Mouse (Mus musculus) urinary bladder, postnatal 25 days (tissue): ENCODE results near the gene Rcc1l.

Source experiments
- DNase-seq: peaks from one replicate; pipeline ENCODE4 v3.0.0; 2022; ENCODE audit warnings: low spot score

Rcc1l gene

DNA sequence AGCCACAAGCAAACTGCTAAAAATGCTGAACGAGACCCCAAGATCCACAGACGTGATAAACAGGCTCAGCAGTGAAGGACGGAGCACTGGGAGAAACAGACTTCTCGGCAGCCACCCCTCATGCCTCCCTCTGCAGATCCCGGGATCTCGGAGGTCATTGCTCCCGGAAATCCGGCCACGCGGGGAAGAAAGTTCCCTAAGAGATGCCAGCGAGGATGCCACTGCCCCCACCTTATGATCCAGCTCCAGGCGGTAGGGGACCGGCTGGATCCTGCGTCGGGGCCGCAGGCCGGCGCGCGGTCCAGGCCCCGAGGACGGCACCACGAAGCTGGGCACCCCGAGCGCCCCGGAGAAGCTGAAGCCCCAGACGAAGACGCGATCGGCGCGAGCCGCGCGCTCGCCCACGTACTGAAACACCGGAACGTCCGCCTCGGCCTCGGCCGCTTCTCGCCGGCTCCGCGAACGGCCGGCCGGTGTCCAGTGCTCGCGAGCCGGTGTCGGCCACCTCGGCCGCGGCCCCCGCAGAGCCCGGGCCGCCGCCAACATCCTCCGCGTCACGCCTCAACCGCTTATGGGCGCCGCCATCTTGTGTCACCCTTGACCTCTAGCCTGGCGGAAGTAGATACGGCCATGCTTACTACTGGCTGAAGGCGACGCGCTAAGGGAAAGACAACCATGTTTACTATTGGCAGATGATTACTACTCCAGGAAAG is at the start of gene Rcc1l:
Gene Rcc1l, minus strand, starts transcription at position 606 of the 713 bp plus-strand sequence.
- peak; percentile 72 for DNase-seq

DNA sequence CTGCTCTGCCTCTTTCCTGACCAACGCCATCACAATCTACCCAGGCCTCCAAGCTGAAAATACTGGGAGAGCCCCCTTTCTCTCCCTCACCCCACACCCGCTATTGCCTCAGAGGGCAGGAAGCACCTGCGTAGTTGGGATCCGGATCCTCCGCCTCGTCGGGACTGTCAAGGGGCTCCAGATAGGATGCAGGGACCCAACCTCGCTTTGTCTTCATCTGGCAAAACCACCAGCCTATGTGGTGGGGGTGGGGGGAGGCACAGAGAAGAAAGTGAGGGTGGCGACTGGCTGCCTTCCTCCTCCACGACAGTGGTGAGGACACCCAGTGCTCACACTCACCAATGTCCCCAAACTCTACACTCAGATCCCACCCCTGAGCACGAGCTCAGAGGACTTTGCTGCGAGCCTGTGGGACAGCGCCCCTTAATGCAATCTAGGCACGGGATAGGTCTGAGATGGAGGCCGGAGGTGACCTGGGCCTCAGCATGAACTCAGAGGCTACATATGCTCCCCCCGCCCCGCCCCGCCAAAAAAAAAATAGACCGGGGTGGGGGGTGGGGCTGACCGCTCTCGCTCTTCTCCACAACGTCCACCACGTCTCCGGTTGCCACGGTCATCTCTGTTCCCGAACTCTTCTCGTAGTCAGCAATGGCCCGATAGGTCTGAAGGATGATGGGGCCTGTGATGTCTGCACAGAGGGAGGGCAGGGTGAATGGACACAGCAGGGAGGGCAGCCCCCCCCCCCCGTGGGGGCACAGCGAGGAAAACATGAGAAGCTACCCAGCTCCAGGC is 48.7 kb upstream of the Rcc1l start:
- no peak for DNase-seq

DNA sequence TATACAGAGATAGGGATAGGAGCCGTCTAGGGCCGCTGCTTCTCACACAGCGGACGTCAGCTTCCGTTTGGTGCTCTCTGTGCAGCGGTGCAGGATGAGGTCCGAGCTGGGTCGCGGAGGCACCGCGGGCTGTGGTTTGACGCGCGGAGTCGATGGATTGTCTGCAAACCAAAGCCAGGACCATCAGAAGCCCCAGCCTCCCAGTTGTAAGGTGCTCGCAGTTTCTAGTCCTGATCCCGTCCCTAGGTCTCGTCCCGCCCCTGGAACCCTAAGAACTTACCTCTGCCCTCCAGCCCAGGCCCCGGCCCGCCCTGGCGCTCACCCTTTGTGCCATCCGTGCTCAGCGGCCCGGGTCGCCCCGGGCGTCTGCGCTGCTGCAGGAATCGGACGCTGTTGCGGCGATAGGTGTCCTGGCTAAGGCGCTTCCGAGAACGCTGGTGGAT is 45.2 kb upstream of the Rcc1l start:
- no peak for DNase-seq

DNA sequence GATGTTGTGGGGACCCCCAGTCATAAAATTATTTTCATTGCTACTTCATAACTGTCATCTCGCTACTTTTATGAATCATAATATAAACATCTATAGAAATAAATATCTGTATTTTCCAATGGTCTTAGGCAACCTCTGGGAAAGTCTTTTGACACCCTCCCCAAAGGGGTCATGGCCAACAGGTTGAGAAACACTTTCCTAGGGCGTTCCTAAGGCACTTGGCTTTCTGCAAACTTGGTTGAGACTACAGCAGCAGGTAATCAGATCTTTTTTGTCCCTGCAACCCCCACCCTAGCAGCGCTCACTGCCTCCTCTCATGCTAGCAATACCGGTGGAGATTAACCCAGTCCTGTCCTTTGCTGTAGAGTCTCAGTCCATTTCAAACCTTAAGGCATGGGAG is 44.7 kb upstream of the Rcc1l start:
- DNase-seq = no peak

DNA sequence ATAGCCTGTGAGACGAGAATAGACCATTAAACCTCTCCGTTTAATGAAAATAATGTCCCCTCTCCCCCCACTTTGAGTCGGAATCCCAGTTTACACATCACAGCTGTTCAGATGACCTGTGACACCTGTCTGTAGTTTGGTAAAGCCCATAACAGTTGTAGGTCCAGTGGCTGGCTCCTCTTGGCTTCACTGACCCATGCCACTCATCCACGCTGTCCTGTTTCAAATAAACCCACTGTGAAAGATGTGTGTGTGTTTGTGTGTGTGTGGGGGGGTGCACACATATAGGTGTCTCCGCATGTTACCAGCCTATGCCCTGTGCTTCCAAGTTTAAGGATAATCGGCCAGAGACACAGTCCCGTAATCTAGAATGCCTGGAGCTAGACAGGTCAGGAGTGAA is 41.3 kb upstream of the Rcc1l start:
- no peak for DNase-seq

DNA sequence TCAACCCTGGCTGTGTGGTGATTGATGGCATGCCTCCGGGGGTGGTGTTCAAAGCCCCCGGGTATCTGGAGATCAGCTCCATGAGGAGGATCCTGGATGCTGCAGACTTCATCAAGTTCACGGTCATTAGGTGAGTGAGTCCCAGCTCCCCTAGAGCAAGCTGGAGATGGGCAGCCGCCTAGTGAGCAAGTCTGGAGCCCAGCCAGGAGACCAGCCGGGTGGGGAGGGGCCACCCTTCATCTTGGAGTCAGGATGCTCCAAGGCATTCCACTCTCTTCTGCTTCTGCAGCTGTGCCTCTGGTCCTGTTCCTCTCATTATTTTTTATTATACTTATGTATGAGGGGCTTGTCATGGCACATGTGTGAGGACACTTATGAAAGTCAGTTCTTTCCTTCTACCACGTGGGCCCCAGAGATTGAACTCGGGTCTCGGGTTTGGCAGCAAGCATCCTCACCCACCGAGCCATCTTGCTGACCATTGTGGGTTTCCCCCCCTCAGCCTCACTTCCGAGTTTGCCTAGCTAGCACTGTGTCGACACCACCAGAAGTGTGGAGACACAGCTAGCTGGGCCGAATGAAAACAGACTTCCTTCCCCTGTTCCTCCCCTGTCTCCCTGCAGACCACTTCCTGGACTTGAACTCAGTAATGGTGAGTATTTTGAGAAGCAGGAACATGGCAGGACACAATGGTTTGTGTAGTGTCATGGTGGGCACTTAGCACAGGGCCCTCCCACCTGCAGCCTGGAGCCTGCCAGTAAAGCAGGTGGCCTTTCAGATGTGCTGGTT is 37.6 kb upstream of the Rcc1l start:
- DNase-seq = no peak

DNA sequence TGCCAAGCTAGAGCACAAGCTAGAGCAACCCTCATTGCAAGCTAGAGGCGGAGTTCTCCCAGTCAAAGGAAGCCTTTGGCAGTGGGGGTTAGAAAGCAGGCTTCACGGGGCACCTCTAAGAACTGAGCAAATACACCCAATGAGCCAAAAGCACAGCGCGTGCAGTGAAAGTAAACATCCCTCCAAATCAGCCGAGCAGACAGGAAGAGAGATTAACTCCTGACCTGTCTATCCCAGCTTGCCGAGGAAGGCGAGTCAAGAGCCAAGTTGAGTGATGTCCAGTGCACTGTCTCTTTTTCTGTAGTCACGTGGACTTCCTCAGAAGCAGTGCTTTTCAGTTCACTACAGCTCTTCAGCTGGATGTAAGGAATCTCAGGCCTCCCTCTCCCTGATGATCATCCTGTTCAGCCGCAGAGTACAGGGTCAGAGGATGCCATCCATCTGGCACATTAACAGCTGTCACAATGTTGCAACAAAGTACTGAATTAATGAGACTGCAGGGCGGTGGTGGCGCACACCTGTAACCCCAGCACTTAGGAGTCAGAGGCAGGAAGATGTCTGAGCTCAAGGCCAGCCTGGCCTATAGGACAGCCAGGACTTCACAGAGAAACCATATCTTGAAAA is 33.5 kb upstream of the Rcc1l start:
- DNase-seq = no peak

DNA sequence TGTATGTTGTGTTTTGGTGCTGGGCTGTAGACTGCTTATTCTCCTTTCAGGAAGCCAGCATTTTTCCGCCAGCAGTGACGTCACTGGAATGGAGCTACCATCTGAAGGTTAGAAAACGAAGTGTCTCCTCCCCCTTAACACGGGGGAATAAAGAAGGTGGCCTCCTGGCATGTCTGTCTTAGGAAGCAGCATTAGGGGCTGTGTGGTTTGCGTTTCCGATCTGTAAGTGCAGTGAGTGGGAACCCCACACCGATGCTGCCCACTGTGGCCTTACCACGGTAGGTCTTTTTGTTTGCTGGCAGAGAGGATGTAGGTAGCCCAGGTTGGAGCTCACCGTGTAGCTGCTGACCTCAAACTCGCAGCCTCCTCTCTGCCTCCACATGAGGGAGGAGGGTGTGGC is 30.1 kb upstream of the Rcc1l start:
- DNase-seq = no peak

DNA sequence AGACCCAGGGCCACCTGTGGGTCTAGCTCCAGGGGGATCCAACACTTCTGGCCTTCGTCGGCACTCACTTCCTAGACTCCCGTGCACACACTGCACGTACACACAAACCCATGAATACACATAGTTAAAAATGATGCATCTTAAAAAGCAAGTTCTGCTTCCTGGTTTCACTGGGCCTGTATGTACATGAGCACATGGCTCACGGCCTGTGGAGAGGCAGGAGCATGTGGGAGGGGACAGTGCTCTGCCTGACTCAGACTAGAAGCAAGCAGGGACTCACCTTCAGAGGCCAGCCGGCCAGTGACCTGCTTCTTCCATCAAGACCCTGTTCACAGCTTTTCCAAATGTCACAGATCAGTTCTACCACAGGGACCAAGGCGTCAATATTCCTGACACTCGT is 17.1 kb upstream of the Rcc1l start:
- no peak for DNase-seq

DNA sequence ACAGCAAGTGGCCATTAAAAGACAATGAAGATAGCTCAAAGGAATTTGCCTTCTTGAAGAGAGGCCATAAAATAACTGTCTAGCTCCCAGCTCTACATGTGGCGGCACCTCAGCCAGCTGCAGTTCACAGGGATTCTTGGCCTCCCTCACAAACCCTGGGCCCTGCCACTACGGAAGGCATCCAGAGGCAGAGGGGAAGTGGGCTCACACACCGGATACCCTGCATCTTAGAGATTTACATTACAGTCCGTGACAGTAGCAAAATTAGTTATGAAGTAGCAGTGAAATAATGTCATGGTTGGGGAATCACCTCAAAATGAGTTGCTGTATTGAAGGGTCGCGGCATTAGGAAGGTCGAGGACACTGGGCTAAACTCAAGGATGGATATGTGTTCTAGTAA is 12.0 kb upstream of the Rcc1l start:
- no peak for DNase-seq

DNA sequence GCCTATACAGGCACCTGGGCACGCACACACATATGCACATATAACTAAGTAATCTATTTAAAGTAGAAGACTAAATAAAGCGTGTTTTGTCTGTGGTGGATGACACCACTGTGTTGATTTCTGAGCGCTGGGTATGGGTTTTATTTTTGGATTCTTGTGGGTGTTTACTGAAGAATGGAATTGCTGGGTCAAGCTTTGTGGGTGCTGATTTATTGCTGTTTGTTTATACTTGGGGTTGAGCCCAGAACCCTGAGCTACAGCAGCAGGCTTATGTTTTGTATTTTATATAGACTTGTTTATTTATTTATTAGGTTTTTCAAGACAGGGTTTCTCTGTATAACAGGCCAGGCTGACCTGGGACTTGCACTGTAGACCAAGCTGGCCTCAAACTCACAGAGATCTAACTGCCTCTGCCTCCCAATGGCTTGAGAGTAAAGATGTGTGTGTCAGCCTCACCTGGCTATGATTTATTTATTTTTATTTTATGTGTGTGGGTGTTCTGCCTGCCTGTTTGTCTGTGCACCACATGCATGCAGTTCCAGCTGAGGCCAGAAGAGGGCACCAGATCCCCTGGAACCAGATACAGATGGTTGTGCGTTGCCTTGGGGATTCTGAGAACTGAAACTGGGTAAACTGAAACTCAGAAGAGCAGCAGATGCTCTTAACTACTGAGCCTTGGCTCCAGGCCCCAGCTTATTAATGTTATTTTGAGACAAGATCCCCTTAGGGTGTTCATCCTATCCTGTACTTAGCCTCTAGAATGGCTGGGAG is 10.6 kb upstream of the Rcc1l start:
- DNase-seq = no peak

DNA sequence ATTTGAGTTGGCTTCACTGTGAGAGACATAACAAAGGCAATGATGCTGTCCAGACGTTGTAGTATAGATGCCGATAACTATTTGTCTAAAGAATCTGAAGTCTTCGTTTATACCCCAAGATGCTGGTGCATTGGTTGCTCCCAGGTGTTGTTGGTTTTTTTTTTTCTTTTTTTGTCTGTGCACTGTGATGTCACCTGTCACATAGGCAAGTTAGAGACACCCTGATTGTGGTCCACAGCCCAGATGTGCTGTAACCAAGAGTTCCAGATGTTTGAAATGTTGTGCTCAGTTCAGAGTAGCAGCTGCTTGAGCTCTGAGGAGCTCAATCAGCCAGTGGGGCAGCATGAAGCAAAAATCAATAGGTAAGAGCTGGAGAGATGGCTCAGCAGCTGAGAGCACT is 9.5 kb upstream of the Rcc1l start:
- DNase-seq = no peak

DNA sequence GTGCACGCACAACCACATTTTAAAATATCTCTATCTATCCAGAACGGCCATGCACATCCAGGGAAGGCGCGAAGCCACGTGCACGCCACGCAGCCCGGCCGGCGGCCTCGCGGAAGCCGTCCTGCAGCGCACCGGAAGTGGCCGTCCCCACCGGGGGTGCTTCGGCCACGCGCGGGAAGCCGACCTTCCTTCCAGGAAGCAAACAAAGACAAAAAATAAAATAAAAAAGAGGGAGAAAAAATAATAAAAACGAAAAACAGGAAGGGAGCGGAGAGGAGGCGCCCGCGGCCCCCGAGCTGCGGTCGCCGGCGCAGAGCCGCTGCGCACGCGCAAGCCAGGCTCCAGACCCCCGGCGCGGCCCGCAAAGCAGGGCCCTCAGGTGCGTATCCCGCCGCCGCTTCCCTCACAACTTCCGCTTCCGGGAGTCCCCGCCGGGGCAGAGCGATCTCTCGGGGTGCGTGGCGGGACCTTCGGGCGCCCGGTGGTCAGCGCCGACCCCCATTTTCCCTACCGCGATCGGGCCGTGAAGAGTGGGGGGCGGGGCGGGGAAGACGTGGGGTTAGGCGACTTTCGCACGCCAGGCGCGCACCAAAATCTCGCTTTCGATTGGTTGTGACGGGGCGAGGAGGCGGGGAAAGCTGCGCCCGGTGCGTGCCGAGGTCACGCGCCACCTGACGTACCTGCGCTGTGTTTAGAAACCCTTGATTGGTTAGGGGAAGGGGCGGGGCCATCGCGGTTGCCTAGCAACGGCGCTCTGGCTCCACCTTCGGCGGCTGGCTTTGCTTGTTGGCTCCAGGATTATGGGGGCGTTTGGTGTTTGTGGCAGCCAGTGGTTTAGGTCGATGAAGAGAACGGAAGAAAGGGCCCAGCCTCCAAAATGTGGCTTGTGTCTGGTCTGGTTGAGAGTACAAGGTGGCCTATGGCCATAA is 7.6 kb upstream of the Rcc1l start, which contains the start of gene Gtf2ird2:
Gene Gtf2ird2, plus strand, starts transcription at position 140 of the 929 bp plus-strand sequence.
- peak; percentile 98 for DNase-seq

DNA sequence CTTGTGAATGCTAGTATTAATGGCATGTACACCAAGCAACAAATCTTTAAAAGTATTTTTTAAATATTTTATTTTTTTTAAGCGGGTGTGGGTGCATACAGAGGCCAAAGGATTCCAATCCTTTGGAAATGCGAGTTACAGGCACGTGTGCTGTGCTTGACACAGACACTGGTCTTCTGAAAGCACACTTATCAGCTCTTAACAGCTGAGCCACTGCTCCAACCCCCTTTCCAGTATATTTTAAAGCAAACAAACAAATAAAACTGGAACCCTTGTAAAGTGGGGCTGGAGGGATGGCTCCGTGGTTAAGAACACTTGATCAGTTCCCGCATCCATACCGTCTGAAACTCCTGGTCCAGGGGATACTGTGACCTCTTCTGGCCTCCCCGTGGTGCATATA is 6.6 kb upstream of the Rcc1l start:
- no peak for DNase-seq

DNA sequence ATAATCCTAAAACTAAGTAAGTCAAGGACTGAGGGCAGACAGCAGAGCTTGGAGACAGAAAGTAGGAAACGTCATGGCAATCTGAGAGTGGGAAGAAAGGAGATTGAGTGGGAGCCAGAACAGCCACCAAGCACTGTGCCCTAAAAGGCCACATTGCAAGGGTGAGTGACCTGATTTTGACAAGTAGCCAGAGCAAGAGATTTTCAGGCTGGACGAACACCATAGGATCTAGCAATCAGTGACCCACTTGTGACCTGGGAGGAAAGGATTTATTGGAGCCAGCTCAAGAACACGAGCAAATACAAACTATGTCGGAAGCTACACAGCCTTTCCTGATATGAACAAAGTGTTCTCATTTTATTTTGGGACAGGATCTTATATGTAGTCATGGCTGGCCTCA is 6.2 kb upstream of the Rcc1l start:
- DNase-seq = no peak

DNA sequence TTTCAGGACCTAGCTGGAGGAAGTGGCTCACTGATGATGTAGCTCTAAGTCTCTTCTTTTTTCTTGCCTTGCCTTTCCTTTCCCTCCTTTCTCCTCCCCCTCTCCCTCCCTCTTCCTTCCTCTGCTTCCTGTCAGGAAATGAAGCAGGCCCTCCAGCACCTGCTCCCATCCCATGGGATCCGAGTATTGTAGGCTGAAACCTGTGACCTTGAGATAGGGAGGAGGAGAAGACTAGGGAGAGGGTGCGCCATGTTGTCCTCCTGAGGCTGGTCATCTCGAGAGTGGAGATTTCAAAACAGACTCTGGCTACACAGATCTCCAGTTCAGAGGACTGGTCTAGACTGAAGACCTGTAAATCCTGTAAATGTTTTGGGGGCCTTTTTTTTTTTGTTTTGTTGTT is 5.6 kb upstream of the Rcc1l start:
- no peak for DNase-seq

DNA sequence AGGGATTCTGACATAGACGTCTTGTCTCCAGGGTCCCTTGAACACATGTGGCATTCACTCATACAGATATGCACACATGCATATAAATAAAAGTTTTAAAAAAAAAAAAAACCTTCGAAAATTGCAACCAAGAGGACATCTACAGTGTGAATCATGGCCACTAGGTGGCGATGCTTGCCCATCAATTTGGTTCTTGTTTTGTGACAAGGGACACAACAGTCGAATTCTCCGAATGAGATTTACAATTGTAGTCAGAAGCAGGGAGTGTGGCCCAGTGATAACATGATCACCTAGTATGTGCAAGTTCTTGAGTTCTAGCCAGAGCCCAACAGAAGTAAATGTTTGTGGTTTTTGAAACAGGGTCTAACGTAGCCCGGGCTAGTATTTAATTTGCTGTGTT is 3.3 kb upstream of the Rcc1l start:
- peak; percentile 72 for DNase-seq

DNA sequence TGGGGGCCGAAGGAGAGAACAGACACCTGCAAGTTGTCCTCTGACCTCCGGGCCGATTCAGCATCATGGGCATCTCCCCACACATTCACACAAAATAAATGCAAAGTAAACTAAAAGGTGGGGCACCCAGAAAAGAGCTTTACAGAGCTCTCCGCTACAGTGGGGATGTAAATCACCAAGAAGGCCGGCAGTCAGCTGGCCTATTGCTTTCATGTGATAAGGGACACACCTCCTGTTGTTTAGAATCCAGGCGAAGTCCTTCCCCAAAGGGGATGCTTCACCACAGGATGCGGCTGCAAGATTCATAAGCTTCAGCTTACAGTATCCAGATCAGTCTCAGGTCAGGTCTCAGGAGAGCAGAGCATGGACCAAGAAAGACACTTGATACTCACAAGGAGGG is 2.0 kb upstream of the Rcc1l start:
- no peak for DNase-seq

DNA sequence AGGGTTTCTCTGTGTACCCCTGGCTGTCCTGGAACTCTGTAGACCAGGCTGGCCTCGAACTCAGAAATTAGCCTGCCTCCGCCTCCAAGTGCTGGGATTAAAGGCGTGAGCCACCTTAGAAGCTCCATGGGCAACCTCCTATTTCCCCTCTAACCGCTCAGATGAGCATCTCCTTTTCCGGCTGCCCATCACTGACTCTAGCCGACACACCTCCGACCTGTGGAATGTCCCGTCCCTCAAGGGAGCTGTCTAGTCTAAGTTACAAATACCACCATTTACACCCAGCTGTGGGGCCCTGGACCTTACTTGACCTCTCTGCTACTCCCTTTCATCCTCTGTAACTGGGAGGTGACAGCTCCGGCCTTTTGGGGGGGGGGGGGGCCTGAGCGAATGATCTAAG is 878 bp downstream of the Rcc1l start:
- DNase-seq = no peak

DNA sequence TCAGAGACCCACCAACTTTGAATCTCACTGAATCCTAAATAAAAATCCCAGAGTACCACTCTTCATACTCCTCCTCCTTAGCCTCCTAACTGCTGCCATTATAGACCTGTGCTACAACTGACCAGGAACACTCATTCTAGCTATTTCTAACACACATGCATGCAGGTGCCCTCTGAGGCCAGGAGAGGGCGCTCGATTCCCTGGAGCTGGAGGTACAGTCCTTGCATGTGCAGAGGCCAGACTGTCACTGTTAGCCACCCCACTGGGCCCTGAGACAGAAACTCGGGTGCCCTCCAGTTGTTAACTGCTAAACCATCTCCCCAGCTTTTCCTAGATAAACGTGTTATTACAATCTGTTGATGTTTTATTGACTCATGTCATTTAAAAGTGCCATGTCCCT is 3.4 kb downstream of the Rcc1l start:
- DNase-seq = no peak
